Mouse (Mus musculus) heart, embryonic 13.5 days (tissue): Measurements from ENCODE around the gene Nup160. TPM values are rescaled to one million over a fixed set of nuclear protein-coding genes. Genes with fewer than 3 reads are reported as not detected.
A peak's percentile ranks its signal among the peaks of the same experiment; 100 is the strongest.

Source experiments
- ATAC-seq: fragments of 200-750 bp; cut with Nextera tagmentation; 2 replicates; pipeline ENCODE4 v1.8.0; 2017; ENCODE audit warnings: moderate TSS enrichment; ENCODE audit not compliant: insufficient number of reproducible peaks, low FRiP score, low TSS enrichment; ENCODE audit errors: extremely low read depth
- H3K27ac ChIP-seq: fragments of 300-500 bp; sonication (generic); replicated peaks from 2 replicates; pipeline ENCODE4 v1.5.1; 2015; ENCODE audit warnings: moderate library complexity, mild to moderate bottlenecking, inconsistent platforms
- H3K27me3 ChIP-seq: fragments of 300-500 bp; sonication (generic); replicated peaks from 2 replicates; pipeline ENCODE4 v1.6.1; 2015; ENCODE audit warnings: mild to moderate bottlenecking, inconsistent platforms
- H3K36me3 ChIP-seq: fragments of 300-500 bp; sonication (generic); 2 replicates; pipeline ENCODE4 v1.6.1; 2015; ENCODE audit warnings: mild to moderate bottlenecking, inconsistent platforms
- H3K4me1 ChIP-seq: fragments of 300-500 bp; sonication (generic); 2 replicates; pipeline ENCODE4 v1.6.1; 2015; ENCODE audit warnings: inconsistent platforms
- H3K4me2 ChIP-seq: fragments of 300-500 bp; sonication (generic); 2 replicates; pipeline ENCODE4 v1.6.1; 2015; ENCODE audit warnings: inconsistent platforms, mild to moderate bottlenecking, moderate library complexity
- H3K4me3 ChIP-seq: fragments of 300-500 bp; sonication (generic); 2 replicates; pipeline ENCODE4 v1.5.1; 2015; ENCODE audit warnings: moderate library complexity, mild to moderate bottlenecking, inconsistent platforms
- H3K9ac ChIP-seq: fragments of 300-500 bp; sonication (generic); 2 replicates; pipeline ENCODE4 v1.6.1; 2015; ENCODE audit warnings: inconsistent platforms, mild to moderate bottlenecking, moderate library complexity
- H3K9me3 ChIP-seq: fragments of 300-500 bp; sonication (generic); 2 replicates; pipeline ENCODE4 v1.6.1; 2016; ENCODE audit warnings: inconsistent platforms
- WGBS: fragments of 180-500 bp; shearing (Covaris S2); methylation state at CpG from one replicate; pipeline ENCODE4 v1.1.7; 2015; ENCODE audit warnings: mixed read lengths; 5-methylcytosine and 5-hydroxymethylcytosine counted together
- polyA plus RNA-seq: library from polyadenylated mRNA; unstranded; fragments of >200 nt; fragmentation: Nextera tagmentation; extraction: Ambion mirVana; gene quantifications from 2 replicates; pipeline ENCODE4 v1.2.1, GENCODE M21; 2015

Gene Nup160
- polyA plus RNA-seq, 1 experiment from 2014 or later: 23.8 TPM

DNA sequence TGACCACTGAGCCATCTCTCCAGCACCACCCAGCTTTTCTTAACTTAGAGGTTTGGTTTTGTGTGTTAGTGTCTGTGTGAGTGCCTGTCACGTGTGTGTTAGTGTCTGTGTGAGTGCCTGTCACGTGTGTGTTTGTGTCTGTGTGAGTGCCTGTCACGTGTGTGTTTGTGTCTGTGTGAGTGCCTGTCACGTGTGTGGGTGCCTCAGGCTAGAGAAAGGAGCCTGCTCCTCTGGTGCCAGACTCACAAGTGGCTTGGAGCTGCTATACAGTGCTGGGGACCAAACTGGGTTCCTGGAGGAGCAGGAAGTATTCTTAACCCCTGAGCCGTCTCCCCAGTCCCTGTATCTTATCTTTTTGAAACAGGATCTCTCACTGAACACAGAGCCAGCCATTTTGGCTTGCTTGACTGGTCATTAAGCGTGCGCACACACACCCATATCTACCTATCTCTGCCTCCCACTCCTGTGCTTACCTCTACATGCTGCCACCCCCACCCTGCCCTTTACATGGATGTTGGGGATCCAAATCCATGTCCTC lies 38.6 kb downstream of the Nup160 start:
- Histone ChIP-seq H3K4me2 (no peak overlapping the region), H3K36me3 (peaks cover 94% of the 10 kb centered on the region), H3K4me1 (no peaks in the 10 kb centered on the region), H3K4me3 (no peak overlapping the region), H3K9ac (no peak overlapping the region), H3K9me3 (no peaks in the 10 kb centered on the region), H3K27me3 (no peaks in the 10 kb centered on the region), H3K27ac (peak overlapping the region; percentile 42; the same call in 1 of the 2 replicates)
- peak; percentile 83 for ATAC-seq
- 67% methylated on average over 7 of the region's 7 CpGs for WGBS

DNA sequence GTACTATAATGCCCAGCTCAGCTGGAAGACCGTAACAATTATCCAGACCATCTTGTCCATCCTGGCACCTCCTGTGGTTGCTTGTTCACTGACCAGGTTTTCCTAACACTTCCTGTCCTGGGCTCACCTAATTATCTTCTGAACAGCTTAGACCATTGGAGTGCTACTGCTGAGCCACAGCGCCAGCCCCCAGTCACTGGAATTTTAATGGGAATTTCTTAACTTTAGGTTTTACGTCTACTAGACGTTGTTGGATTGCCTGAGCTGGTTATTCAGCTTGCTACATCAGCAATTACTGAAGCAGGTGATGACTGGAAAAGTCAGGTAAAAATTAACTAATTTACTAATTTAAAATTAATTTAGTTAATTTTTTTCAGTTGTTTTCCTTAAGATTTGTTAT lies 40.4 kb downstream of the Nup160 start:
- H3K9me3 ChIP-seq: no peaks in the 10 kb centered on the region
- H3K4me3 ChIP-seq: no peak overlapping the region
- no peak overlapping the region for H3K9ac ChIP-seq
- 92% methylated on average over 4 of the region's 4 CpGs for WGBS
- H3K36me3 ChIP-seq: peaks cover 93% of the 10 kb centered on the region
- H3K27ac ChIP-seq: no peak overlapping the region
- ATAC-seq: no peak
- no peak overlapping the region for H3K4me2 ChIP-seq
- no peaks in the 10 kb centered on the region for H3K4me1 ChIP-seq
- no peaks in the 10 kb centered on the region for H3K27me3 ChIP-seq

DNA sequence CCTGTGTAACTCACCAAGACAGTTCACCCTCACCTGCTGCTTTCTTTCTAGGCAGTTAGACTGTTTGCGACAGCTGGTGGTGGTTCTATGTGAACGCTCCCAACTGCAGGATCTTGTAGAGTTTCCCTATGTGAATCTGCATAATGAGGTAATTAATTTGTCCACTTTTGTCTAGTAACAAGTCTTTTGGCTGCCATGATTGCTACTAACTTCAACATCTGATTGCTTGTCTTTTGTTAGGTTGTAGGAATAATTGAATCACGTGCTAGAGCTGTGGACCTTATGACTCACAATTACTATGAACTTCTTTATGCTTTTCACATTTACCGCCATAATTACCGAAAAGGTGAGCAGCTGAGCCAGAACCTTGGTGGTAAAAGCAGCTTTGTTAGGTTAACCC lies 40.9 kb downstream of the Nup160 start:
- no peaks in the 10 kb centered on the region for H3K9me3 ChIP-seq
- no peaks in the 10 kb centered on the region for H3K4me1 ChIP-seq
- no peaks in the 10 kb centered on the region for H3K27me3 ChIP-seq
- H3K4me2 ChIP-seq: no peak overlapping the region
- 96% methylated on average over 5 of the region's 5 CpGs for WGBS
- no peak overlapping the region for H3K27ac ChIP-seq
- peaks cover 93% of the 10 kb centered on the region for H3K36me3 ChIP-seq
- no peak overlapping the region for H3K4me3 ChIP-seq
- ATAC-seq: no peak
- no peak overlapping the region for H3K9ac ChIP-seq

DNA sequence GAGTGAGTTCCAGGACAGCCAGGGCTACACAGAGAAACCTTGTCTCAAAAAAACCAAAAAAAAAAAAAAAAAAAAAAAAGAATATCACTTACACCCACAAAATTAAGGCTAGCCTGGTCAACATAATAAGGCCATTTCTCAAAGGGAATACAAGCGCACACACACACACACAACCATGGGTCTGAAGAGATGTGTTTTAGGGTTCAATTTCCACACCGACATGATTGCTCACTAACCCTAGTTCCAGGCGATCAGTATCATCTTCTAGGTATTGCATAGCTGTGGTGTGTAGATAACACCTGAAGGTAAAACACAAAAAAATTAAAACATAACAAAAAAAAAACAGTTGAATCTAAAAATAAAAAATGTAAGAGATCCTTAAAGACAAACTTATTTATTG lies 49.8 kb downstream of the Nup160 start:
- Histone ChIP-seq H3K4me2 (no peak overlapping the region), H3K4me3 (no peak overlapping the region), H3K27ac (no peak overlapping the region), H3K27me3 (no peaks in the 10 kb centered on the region), H3K9ac (no peak overlapping the region), H3K9me3 (no peaks in the 10 kb centered on the region), H3K4me1 (no peaks in the 10 kb centered on the region), H3K36me3 (peaks cover 97% of the 10 kb centered on the region)
- ATAC-seq: no peak
- 93% methylated on average over 3 of the region's 3 CpGs for WGBS

DNA sequence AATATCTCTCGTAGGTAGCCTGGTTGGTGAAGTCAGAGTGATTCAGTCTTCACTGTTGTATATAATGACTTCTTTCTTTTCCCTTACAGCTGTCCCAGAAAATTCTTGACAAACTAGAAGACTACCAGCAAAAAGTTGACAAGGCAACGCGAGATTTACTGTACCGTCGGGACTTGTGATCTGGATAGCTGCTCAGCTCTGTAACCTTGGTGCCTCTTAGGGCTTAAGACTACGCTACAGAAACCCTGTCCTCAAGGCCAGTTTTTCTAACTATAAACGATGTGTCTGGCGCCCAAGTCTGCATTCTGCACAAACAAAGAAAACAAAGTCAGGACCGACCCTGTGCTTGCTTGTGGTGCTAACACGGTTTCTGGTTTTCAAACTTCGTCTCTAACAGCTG lies 58.3 kb downstream of the Nup160 start:
- Histone ChIP-seq H3K27ac (no peak overlapping the region), H3K27me3 (no peaks in the 10 kb centered on the region), H3K4me3 (no peak overlapping the region), H3K4me1 (no peaks in the 10 kb centered on the region), H3K9ac (no peak overlapping the region), H3K9me3 (no peaks in the 10 kb centered on the region), H3K36me3 (peaks cover 76% of the 10 kb centered on the region), H3K4me2 (no peak overlapping the region)
- ATAC-seq: no peak
- whole genome bisulfite sequencing: 90% methylated on average over 11 of the region's 11 CpGs

DNA sequence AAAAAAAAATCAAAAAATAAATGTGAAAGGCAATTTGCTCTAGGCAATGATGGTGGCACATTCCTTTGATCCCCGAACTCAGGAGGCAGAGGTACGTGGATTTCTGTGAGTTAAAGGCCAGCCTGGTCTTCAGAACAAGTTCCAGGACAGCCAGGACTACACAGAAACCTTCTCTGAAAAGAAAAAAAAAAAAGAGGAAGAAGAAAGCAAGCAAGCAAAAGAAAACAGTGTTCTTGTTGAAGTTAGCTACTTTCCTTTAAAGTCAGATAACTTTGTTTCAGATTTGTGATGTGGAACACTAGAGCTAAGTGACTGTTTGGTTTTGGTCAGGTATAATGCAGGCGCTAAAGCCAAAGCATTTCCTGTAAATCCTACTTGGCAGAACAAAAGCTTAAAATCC lies 61.8 kb downstream of the Nup160 start:
- Histone ChIP-seq H3K9ac (no peak overlapping the region), H3K36me3 (peaks cover 42% of the 10 kb centered on the region), H3K4me3 (no peak overlapping the region), H3K27me3 (no peaks in the 10 kb centered on the region), H3K27ac (no peak overlapping the region), H3K4me2 (no peak overlapping the region), H3K4me1 (no peaks in the 10 kb centered on the region), H3K9me3 (no peaks in the 10 kb centered on the region)
- ATAC-seq: no peak
- 86% methylated on average over 3 of the region's 3 CpGs for WGBS

DNA sequence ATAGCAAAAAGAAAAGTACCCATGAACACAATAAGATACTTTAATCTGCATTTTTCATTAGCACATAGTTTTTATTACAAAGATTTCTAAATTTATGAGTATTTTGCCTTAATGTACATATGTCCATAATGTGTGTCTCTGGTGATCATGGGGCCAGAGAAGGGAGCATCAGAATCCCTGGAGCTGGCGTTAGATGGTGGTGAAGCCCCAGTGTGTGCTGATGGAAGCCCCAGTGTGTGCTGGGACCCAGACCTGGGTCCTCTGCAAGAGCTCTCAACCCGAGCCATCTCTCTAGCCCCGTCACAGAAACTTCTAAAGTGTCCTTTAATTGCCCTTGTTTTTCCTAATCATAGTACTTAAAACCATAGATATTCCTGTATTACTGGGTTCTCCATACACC lies 62.3 kb downstream of the Nup160 start:
- Histone ChIP-seq H3K4me2 (no peak overlapping the region), H3K4me3 (no peak overlapping the region), H3K36me3 (peaks cover 36% of the 10 kb centered on the region), H3K9me3 (no peaks in the 10 kb centered on the region), H3K9ac (no peak overlapping the region), H3K4me1 (no peaks in the 10 kb centered on the region), H3K27ac (no peak overlapping the region), H3K27me3 (no peaks in the 10 kb centered on the region)
- WGBS: 85% methylated on average over 3 of the region's 3 CpGs
- ATAC-seq: no peak

DNA sequence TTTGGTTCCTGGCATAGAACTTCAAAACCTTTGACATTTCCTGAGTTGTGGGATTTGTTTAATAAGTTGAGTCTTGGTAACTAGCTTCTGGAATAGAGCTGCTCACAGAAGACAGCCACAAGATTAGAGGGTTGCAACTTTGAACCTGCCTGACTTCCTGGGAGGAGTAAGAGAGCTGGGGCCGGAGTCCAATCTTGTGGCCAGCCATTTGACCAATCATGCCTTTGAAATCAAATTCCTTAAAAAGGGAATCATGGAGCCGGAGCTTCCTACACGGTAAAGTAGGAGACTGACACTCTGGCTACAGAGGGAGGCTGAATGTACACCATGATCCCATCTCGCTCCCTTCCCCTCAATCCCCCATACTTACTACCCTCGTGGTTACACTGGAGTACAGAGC lies 62.9 kb downstream of the Nup160 start:
- no peaks in the 10 kb centered on the region for H3K4me1 ChIP-seq
- no peak overlapping the region for H3K27ac ChIP-seq
- WGBS: 82% methylated on average over 5 of the region's 5 CpGs
- H3K27me3 ChIP-seq: no peaks in the 10 kb centered on the region
- H3K9me3 ChIP-seq: no peaks in the 10 kb centered on the region
- no peak for ATAC-seq
- H3K4me3 ChIP-seq: no peak overlapping the region
- H3K4me2 ChIP-seq: no peak overlapping the region
- H3K9ac ChIP-seq: no peak overlapping the region
- peaks cover 30% of the 10 kb centered on the region for H3K36me3 ChIP-seq

DNA sequence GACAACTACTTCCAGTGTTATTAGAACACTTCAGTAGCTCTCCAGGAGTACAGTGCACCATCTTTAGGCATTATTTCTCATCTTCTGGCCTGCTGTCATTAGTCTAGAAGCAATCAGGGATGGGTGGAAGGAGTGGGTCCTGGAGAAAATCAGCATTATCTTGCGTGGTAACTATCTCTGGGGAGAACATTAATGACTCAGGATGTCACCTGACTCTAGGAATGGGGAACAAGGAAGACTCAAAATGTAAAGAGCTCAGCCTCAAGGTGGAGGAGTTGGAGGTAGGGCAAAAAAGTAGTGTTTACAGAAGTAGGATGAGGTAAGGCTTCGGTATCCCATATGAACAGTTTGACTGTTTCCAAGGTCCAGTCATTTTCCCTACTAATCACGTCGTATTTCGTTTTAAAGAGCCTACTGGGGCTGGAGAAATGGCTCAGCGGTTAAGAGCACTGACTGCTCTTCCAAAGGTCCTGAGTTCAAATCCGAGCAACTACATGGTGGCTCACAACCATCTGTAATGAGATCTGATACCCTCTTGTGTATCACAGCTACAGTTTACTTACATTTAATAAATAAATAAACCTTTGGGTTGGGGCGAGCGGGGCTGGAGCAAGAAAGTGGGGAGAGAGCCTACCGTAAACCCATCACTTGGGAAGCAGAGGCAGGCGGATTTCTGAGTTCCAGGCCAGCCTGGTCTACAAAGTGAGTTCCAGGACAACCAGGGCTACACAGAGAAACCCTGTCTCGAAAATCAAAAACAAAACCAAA lies 67.5 kb downstream of the Nup160 start:
- peak overlapping the region; percentile 21; the same call in 1 of the 2 replicates for H3K9ac ChIP-seq
- ATAC-seq: no peak
- 55% methylated on average over 12 of the region's 12 CpGs for WGBS

DNA sequence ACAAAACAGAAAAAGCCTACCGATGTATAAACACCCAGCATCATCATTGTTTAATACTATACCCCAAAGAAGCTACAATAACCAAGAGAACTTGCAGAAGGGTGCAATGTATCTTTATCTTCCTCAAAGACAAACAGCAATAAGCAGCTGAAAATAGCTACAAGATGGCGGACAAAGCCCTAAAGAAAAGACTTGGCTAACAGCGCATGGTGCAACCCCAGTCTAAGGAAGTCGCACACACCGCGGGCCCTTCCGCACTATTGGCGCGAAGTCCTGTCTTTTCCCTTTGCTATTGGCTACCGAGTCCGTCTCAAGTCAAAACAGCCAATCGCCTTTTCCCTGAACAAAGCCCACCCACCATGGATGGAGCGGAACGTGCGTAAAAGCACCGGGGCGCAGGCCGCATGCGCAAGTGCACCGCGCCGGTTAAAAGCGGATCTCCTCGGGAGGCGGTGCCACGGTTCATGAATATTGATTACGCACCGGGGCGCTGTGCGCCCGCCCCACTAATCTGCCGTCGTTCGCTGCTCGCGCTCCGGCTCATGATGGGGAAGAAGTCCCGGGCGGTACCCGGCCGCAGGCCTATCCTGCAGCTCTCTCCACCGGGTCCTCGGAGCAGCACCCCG lies 68.2 kb downstream of the Nup160 start, which contains the start of gene Fnbp4:
Gene Fnbp4, plus strand, starts transcription at position 318 of the 626 bp plus-strand sequence.
- peak; percentile 97 for ATAC-seq
- H3K27me3 ChIP-seq: no peaks in the 10 kb centered on the region
- H3K4me3 ChIP-seq: peak within 1 kb of the TSS; percentile 90
- peak within 1 kb of the TSS; percentile 99 for H3K27ac ChIP-seq
- WGBS: 0% methylated on average over 44 of the region's 44 CpGs
- peak within 1 kb of the TSS; percentile 89 for H3K4me2 ChIP-seq
- peaks cover 22% of the 10 kb centered on the region for H3K36me3 ChIP-seq
- H3K9me3 ChIP-seq: no peaks in the 10 kb centered on the region
- peak within 1 kb of the TSS; percentile 93 for H3K9ac ChIP-seq
- H3K4me1 ChIP-seq: peaks cover 29% of the 10 kb centered on the region

More for the DNA sequence above, 67.5 kb downstream of the Nup160 start:
- H3K4me1 ChIP-seq: peaks cover 22% of the 10 kb centered on the region
- peak overlapping the region; percentile 89 for H3K27ac ChIP-seq
- peak overlapping the region; percentile 90 for H3K4me3 ChIP-seq
- no peaks in the 10 kb centered on the region for H3K27me3 ChIP-seq
- H3K9me3 ChIP-seq: no peaks in the 10 kb centered on the region
- peak overlapping the region; percentile 66 for H3K4me2 ChIP-seq
- peaks cover 19% of the 10 kb centered on the region for H3K36me3 ChIP-seq

DNA sequence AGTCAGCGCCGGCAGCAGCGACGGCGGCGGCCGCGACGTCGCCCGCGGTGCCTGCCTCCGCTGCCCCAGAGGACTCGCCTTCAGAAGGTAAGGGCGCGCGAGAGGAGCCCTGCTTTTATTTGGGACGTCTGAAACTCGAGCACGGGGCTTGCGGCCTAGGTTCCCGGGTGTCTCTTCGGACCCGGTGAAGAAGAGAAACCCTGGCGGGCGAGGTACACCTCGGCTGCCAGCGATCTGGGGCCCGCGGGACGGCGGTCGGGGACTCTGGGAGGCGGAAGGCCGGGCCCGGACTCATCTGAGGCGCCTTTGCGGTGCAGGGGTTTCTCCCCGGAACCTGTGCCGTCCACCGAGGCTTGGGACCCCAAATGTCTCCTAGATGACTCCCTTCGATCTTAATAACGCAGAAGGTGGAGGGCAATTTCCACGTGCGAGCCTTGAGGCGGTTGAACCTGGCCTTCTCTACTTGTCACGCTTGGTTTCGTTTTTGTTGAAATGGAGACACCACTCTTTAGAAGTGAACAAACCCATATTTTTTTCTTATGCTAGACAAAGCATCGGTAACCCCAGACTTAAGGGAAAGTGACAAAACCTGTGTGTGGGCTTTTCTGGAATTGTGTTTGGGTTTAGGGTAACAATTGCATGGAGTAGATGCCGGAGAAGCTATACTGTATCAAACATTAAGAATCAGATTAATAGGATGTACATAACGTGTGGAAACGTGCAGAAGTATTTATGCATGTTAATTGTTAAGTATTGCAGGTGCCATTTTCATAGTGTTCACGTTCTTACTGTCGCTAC lies 68.9 kb downstream of the Nup160 start:
- Histone ChIP-seq H3K36me3 (peaks cover 29% of the 10 kb centered on the region), H3K4me1 (peaks cover 29% of the 10 kb centered on the region), H3K9me3 (no peaks in the 10 kb centered on the region), H3K9ac (peak overlapping the region; percentile 93), H3K27me3 (no peaks in the 10 kb centered on the region), H3K27ac (peak overlapping the region; percentile 99), H3K4me2 (peak overlapping the region; percentile 89), H3K4me3 (peak overlapping the region; percentile 90)
- ATAC-seq: peak; percentile 20
- WGBS: under 1% methylated on average over 54 of the region's 54 CpGs
